Mouse (Mus musculus): Measurements from ENCODE around the gene Emx2. TPM values are rescaled to one million over a fixed set of nuclear protein-coding genes. Genes with fewer than 3 reads are reported as not detected.

The Emx2 gene
- polyA plus RNA-seq, 1 experiment, result not detected

- Histone ChIP-seq H3K27me3 (replicated peaks) (peaks cover 91% of the 10 kb centered on the region), H3K36me3 (replicated peaks; ENCODE audit: low read length) (no peaks in the 10 kb centered on the region), H3K4me3 (replicated peaks) (no peak overlapping the region)
These were observed 5.9 kb upstream of the Emx2 start for GRCm38 (mm10) chr19:59452321-59452720.

GRCm38 (mm10) chr19:59453591-59453990 is 4.6 kb upstream of the Emx2 start:
- peaks cover 97% of the 10 kb centered on the region for H3K27me3 ChIP-seq (replicated peaks)
- peaks cover 14% of the 10 kb centered on the region for H3K4me1 ChIP-seq
- H3K4me3 ChIP-seq (replicated peaks), result no peak overlapping the region
- H3K9me3 ChIP-seq, result no peaks in the 10 kb centered on the region
- no peaks in the 10 kb centered on the region for H3K36me3 ChIP-seq (replicated peaks; ENCODE audit: low read length)
- TF ChIP-seq GATA1 (IDR thresholded peaks at IDR 0.05; ENCODE audit: borderline replicate concordance, low read length) (no peak), FLI1 (IDR thresholded peaks at IDR 0.05; ENCODE audit: low read length) (no peak)

More at GRCm38 (mm10) chr19:59452321-59452720, 5.9 kb upstream of the Emx2 start:
- TF ChIP-seq FLI1 (IDR thresholded peaks at IDR 0.05; ENCODE audit: low read length) (no peak), GATA1 (IDR thresholded peaks at IDR 0.05; ENCODE audit: borderline replicate concordance, low read length) (no peak)
- peaks cover 6% of the 10 kb centered on the region; the same call in 1 of the 2 replicates for H3K4me1 ChIP-seq
- H3K9me3 ChIP-seq, result no peaks in the 10 kb centered on the region

DNA sequence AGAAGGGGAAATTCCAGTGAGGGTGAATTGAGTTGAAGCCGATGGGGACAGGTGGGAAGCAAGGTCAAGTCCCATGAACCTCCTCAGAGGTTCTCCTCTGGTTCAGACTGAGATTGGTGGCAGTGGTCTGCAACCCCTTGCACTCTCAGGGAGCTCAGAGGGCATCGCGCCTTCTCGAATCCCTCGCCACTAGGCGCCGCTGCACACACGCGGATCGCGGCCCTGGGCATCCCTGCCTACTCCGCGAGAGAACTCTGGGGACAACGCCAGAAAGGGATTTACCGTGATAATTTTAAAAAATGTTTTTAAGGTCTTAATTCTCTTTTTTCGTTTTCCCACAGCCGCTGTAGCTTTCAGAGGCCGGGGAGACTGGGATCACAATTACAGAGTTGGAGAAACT is 4.0 kb upstream of the Emx2 start:
- H3K9me3 ChIP-seq, result no peaks in the 10 kb centered on the region
- H3K27me3 ChIP-seq (replicated peaks), result peaks cover 97% of the 10 kb centered on the region
- no peaks in the 10 kb centered on the region for H3K36me3 ChIP-seq (replicated peaks; ENCODE audit: low read length)
- no peak overlapping the region for H3K4me3 ChIP-seq (replicated peaks)
- H3K4me1 ChIP-seq, result peaks cover 18% of the 10 kb centered on the region
- TF ChIP-seq FLI1 (IDR thresholded peaks at IDR 0.05; ENCODE audit: low read length), result no peak
- TF ChIP-seq GATA1 (IDR thresholded peaks at IDR 0.05; ENCODE audit: borderline replicate concordance, low read length), result no peak

GRCm38 (mm10) chr19:59455671-59456070 is 2.5 kb upstream of the Emx2 start:
- Histone ChIP-seq H3K9me3 (no peaks in the 10 kb centered on the region), H3K4me3 (replicated peaks) (no peak overlapping the region), H3K27me3 (replicated peaks) (peaks cover 100% of the 10 kb centered on the region), H3K4me1 (peaks cover 28% of the 10 kb centered on the region), H3K36me3 (replicated peaks; ENCODE audit: low read length) (no peaks in the 10 kb centered on the region)
- no peak for TF ChIP-seq GATA1 (IDR thresholded peaks at IDR 0.05; ENCODE audit: borderline replicate concordance, low read length)
- no peak for TF ChIP-seq FLI1 (IDR thresholded peaks at IDR 0.05; ENCODE audit: low read length)

- Histone ChIP-seq H3K36me3 (replicated peaks; ENCODE audit: low read length) (no peaks in the 10 kb centered on the region), H3K9me3 (no peaks in the 10 kb centered on the region), H3K4me3 (replicated peaks) (no peak overlapping the region), H3K4me1 (peaks cover 30% of the 10 kb centered on the region), H3K27me3 (replicated peaks) (peaks cover 99% of the 10 kb centered on the region)
- no peak for TF ChIP-seq FLI1 (IDR thresholded peaks at IDR 0.05; ENCODE audit: low read length)
- TF ChIP-seq GATA1 (IDR thresholded peaks at IDR 0.05; ENCODE audit: borderline replicate concordance, low read length), result no peak
These were observed 894 bp upstream of the Emx2 start for GRCm38 (mm10) chr19:59457011-59457945.

GRCm38 (mm10) chr19:59458743-59459135 is 567 bp downstream of the Emx2 start:
- TF ChIP-seq GATA1 (IDR thresholded peaks at IDR 0.05; ENCODE audit: borderline replicate concordance, low read length) (no peak), FLI1 (IDR thresholded peaks at IDR 0.05; ENCODE audit: low read length) (no peak)
- H3K27me3 ChIP-seq (replicated peaks), result peaks cover 98% of the 10 kb centered on the region
- no peaks in the 10 kb centered on the region for H3K36me3 ChIP-seq (replicated peaks; ENCODE audit: low read length)
- peaks cover 30% of the 10 kb centered on the region for H3K4me1 ChIP-seq
- no peaks in the 10 kb centered on the region for H3K9me3 ChIP-seq
- no peak overlapping the region for H3K4me3 ChIP-seq (replicated peaks)

DNA sequence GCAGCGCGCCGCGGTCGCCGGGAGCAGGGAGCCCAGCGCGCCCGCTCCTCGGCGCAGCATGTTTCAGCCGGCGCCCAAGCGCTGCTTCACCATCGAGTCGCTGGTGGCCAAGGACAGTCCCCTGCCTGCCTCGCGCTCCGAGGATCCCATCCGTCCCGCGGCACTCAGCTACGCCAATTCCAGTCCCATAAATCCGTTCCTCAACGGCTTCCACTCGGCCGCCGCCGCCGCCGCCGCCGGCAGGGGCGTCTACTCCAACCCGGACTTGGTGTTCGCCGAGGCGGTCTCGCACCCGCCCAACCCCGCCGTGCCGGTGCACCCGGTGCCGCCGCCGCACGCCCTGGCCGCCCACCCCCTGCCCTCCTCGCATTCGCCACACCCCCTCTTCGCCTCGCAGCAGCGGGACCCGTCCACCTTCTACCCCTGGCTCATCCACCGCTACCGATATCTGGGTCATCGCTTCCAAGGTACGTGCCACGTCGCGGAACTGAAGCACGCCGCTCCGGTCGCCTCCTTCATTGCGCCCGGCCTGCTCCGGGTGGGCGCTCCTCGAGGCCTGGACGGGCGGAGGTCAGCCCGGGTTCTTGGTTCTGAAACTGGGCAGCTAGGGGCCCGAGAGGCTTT is 1.1 kb downstream of the Emx2 start:
- Histone ChIP-seq H3K4me3 (replicated peaks) (peak overlapping the region; percentile 81), H3K9me3 (no peaks in the 10 kb centered on the region), H3K4me1 (peaks cover 25% of the 10 kb centered on the region), H3K27me3 (replicated peaks) (peaks cover 98% of the 10 kb centered on the region), H3K36me3 (replicated peaks; ENCODE audit: low read length) (no peaks in the 10 kb centered on the region)
- no peak for TF ChIP-seq FLI1 (IDR thresholded peaks at IDR 0.05; ENCODE audit: low read length)
- TF ChIP-seq GATA1 (IDR thresholded peaks at IDR 0.05; ENCODE audit: borderline replicate concordance, low read length), result no peak

DNA sequence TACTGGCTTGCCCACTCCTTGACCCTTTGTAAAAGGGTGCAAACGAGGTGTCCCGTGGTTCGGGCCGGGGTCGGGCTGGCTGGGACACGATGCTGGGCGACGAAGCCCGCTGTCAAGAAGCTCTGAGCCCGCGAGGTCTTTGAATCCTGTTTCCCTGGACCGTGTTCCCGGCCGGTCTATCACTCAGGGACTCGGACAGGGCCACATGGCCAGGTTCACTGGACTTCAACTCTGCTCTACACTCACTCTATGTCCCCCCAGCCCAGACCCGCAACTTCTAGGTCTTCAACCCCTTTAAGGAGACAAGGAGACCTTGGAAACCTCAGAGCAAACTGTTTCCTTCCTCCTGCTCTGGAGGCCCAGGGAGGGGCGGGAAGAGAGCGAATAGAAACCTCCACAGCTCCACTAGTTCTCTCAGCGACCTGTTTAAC is 1.7 kb downstream of the Emx2 start:
- Histone ChIP-seq H3K36me3 (replicated peaks; ENCODE audit: low read length) (no peaks in the 10 kb centered on the region), H3K27me3 (replicated peaks) (peaks cover 96% of the 10 kb centered on the region), H3K9me3 (no peaks in the 10 kb centered on the region), H3K4me3 (replicated peaks) (peak overlapping the region; percentile 56), H3K4me1 (peaks cover 25% of the 10 kb centered on the region)
- no peak for TF ChIP-seq GATA1 (IDR thresholded peaks at IDR 0.05; ENCODE audit: borderline replicate concordance, low read length)
- no peak for TF ChIP-seq FLI1 (IDR thresholded peaks at IDR 0.05; ENCODE audit: low read length)

GRCm38 (mm10) chr19:59460328-59461115 is 2.4 kb downstream of the Emx2 start:
- Histone ChIP-seq H3K4me3 (replicated peaks) (peak overlapping the region; percentile 42), H3K4me1 (peaks cover 25% of the 10 kb centered on the region), H3K36me3 (replicated peaks; ENCODE audit: low read length) (no peaks in the 10 kb centered on the region), H3K9me3 (no peaks in the 10 kb centered on the region), H3K27me3 (replicated peaks) (peaks cover 95% of the 10 kb centered on the region)
- TF ChIP-seq GATA1 (IDR thresholded peaks at IDR 0.05; ENCODE audit: borderline replicate concordance, low read length) (no peak), FLI1 (IDR thresholded peaks at IDR 0.05; ENCODE audit: low read length) (no peak)

All from megakaryocyte, embryonic 14.5 days (primary cell).